17 mouse cellular contexts compared by ENCODE assay signal in the genomic region with DNA sequence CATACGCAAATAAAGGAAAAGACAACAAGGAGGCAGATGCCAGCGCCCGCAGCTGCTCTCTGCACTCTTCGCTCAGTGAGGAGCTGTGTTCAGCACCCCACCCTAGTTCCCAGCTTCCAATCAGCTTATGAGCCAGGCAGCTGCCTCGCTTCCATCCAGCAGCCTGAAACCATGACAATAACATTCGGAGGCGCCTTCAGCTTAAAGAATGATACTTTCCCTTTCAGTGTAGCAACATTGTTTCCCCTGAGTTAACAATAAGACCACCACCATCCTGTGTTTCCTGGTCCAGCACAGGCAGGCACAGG.
A peak's percentile ranks its signal among the peaks of the same experiment; 100 is the strongest.
DNase-seq lines count a peak whose midpoint lies in the region; ATAC-seq and TF ChIP-seq lines count a peak whose summit lies in the region.
"Had no signal": no experiment of that assay in that cellular context is flagged by ENCODE, and none has a peak within 500 bp of the region (broad histone marks: within the 10 kb centered on the region; RNA-seq: fewer than 3 reads in every experiment).

No protein-coding gene starts in this region.

- no peaks in the 10 kb centered on the region for H3K27me3 ChIP-seq in embryonic facial prominence, embryonic 14.5 days (replicated peaks; ENCODE audit: control insufficient read depth, insufficient read depth, low read length)
- no peaks in the 10 kb centered on the region for H3K27me3 ChIP-seq in embryonic facial prominence, embryonic 10.5 days (replicated peaks; ENCODE audit: low read depth, poor library complexity, severe bottlenecking)
- H3K27me3 ChIP-seq in hindbrain, embryonic 13.5 days = 0 out of 2 replicates have a peak, but pooled peaks cover 3% of the 10 kb centered on the region
- no peaks in the 10 kb centered on the region for H3K27me3 ChIP-seq in hindbrain, embryonic 10.5 days (ENCODE audit: insufficient read depth, poor library complexity, severe bottlenecking)
- no peaks in the 10 kb centered on the region for H3K27me3 ChIP-seq in midbrain, postnatal 0 days (ENCODE audit: insufficient read depth, low read length)
- H3K27me3 ChIP-seq in lung, postnatal 0 days (replicated peaks; ENCODE audit: insufficient read depth, low read length) = no peaks in the 10 kb centered on the region
- H3K27me3 ChIP-seq: CH12.LX; megakaryocyte, embryonic 14.5 days; neural tube, embryonic 12.5 days had no signal

- no peak overlapping the region for H3K9ac ChIP-seq in embryonic facial prominence, embryonic 14.5 days (ENCODE audit: low read depth, low read length)
- H3K9ac ChIP-seq in hindbrain, embryonic 13.5 days = no peak overlapping the region
- no peak overlapping the region for H3K9ac ChIP-seq in midbrain, postnatal 0 days (replicated peaks; ENCODE audit: low read length, poor library complexity, severe bottlenecking)
- H3K9ac ChIP-seq in lung, postnatal 0 days (replicated peaks; ENCODE audit: low read depth) = no peak overlapping the region
- H3K9ac ChIP-seq: embryonic facial prominence, embryonic 15.5 days; lung, embryonic 14.5 days; neural tube, embryonic 12.5 days had no signal

- no peak for TF ChIP-seq EP300 in lung, postnatal 0 days (IDR thresholded peaks at IDR 0.05)

- 45% methylated on average over 7 of the region's 7 CpGs for WGBS in embryonic facial prominence, embryonic 14.5 days
- WGBS in embryonic facial prominence, embryonic 10.5 days = 64% methylated on average over 7 of the region's 7 CpGs
- 38% methylated on average over 7 of the region's 7 CpGs for WGBS in hindbrain, embryonic 13.5 days
- 62% methylated on average over 7 of the region's 7 CpGs for WGBS in hindbrain, embryonic 10.5 days
- 27% methylated on average over 7 of the region's 7 CpGs for WGBS in midbrain, postnatal 0 days
- WGBS in lung, postnatal 0 days = 55% methylated on average over 7 of the region's 7 CpGs

- H3K36me3 ChIP-seq in embryonic facial prominence, embryonic 14.5 days (ENCODE audit: control insufficient read depth, insufficient read depth, low read length) = no peaks in the 10 kb centered on the region
- H3K36me3 ChIP-seq in embryonic facial prominence, embryonic 10.5 days (replicated peaks) = no peaks in the 10 kb centered on the region
- no peaks in the 10 kb centered on the region for H3K36me3 ChIP-seq in hindbrain, embryonic 13.5 days
- no peaks in the 10 kb centered on the region for H3K36me3 ChIP-seq in hindbrain, embryonic 10.5 days
- H3K36me3 ChIP-seq in midbrain, postnatal 0 days (ENCODE audit: insufficient read depth, low read length) = no peaks in the 10 kb centered on the region
- no peaks in the 10 kb centered on the region for H3K36me3 ChIP-seq in lung, postnatal 0 days (ENCODE audit: insufficient read depth, low read length)
- H3K36me3 ChIP-seq: embryonic facial prominence, embryonic 15.5 days; neural tube, embryonic 12.5 days had no signal

- no peaks in the 10 kb centered on the region for H3K9me3 ChIP-seq in embryonic facial prominence, embryonic 14.5 days (ENCODE audit: control insufficient read depth, low read length)
- H3K9me3 ChIP-seq in embryonic facial prominence, embryonic 10.5 days = no peaks in the 10 kb centered on the region
- no peaks in the 10 kb centered on the region for H3K9me3 ChIP-seq in hindbrain, embryonic 13.5 days
- H3K9me3 ChIP-seq in hindbrain, embryonic 10.5 days = no peaks in the 10 kb centered on the region
- no peaks in the 10 kb centered on the region for H3K9me3 ChIP-seq in midbrain, postnatal 0 days (ENCODE audit: low read length)
- no peaks in the 10 kb centered on the region for H3K9me3 ChIP-seq in lung, postnatal 0 days (ENCODE audit: low read length)
- H3K9me3 ChIP-seq: embryonic facial prominence, embryonic 15.5 days; neural tube, embryonic 12.5 days had no signal

- H3K4me3 ChIP-seq in embryonic facial prominence, embryonic 14.5 days (ENCODE audit: low read depth, low read length) = no peak overlapping the region
- no peak overlapping the region for H3K4me3 ChIP-seq in embryonic facial prominence, embryonic 10.5 days
- H3K4me3 ChIP-seq in hindbrain, embryonic 13.5 days = no peak overlapping the region
- H3K4me3 ChIP-seq in hindbrain, embryonic 10.5 days = no peak overlapping the region
- no peak overlapping the region for H3K4me3 ChIP-seq in midbrain, postnatal 0 days (ENCODE audit: low read depth, low read length)
- no peak overlapping the region for H3K4me3 ChIP-seq in lung, postnatal 0 days (ENCODE audit: low read depth, low read length)
- H3K4me3 ChIP-seq: embryonic facial prominence, embryonic 15.5 days; layer of hippocampus, adult 2 months; megakaryocyte, embryonic 14.5 days; neural tube, embryonic 12.5 days had no signal

- no peaks in the 10 kb centered on the region for H3K4me1 ChIP-seq in embryonic facial prominence, embryonic 14.5 days (ENCODE audit: control insufficient read depth, insufficient read depth, low read length)
- H3K4me1 ChIP-seq in embryonic facial prominence, embryonic 10.5 days = 0 out of 2 replicates have a peak, but pooled peaks cover 5% of the 10 kb centered on the region
- peaks cover 33% of the 10 kb centered on the region for H3K4me1 ChIP-seq in hindbrain, embryonic 13.5 days (replicated peaks)
- peaks cover 24% of the 10 kb centered on the region; the same call in 1 of the 2 replicates for H3K4me1 ChIP-seq in hindbrain, embryonic 10.5 days (replicated peaks)
- no peaks in the 10 kb centered on the region for H3K4me1 ChIP-seq in midbrain, postnatal 0 days (ENCODE audit: insufficient read depth, low read length)
- H3K4me1 ChIP-seq in lung, postnatal 0 days (ENCODE audit: insufficient read depth, low read depth, low read length) = no peaks in the 10 kb centered on the region
- H3K4me1 ChIP-seq: embryonic facial prominence, embryonic 15.5 days; megakaryocyte, embryonic 14.5 days had no signal

- DNase-seq in embryonic facial prominence, embryonic 14.5 days (ENCODE audit: low spot score) = peak; percentile 57
- DNase-seq in embryonic facial prominence, embryonic 10.5 days (ENCODE audit: low spot score) = no peak
- no peak for DNase-seq in hindbrain, embryonic 10.5 days (ENCODE audit: low spot score)
- peak; percentile 27 for DNase-seq in right cerebral cortex, adult 18-20 months
- no peak for DNase-seq in right cerebral cortex, postnatal 25 days
- DNase-seq in midbrain, postnatal 0 days (ENCODE audit: low spot score) = peak; percentile 76
- no peak for DNase-seq in lung, postnatal 0 days (ENCODE audit: low spot score)
- DNase-seq: cerebellum, adult 18-20 months; heart, adult 11 months; thymus, postnatal 25 days had no signal

- H3K4me2 ChIP-seq in embryonic facial prominence, embryonic 14.5 days (ENCODE audit: low read depth, low read length) = no peak overlapping the region
- no peak overlapping the region for H3K4me2 ChIP-seq in hindbrain, embryonic 13.5 days
- H3K4me2 ChIP-seq in midbrain, postnatal 0 days (ENCODE audit: low read depth, low read length, poor library complexity, severe bottlenecking) = no peak overlapping the region
- no peak overlapping the region for H3K4me2 ChIP-seq in lung, postnatal 0 days (replicated peaks; ENCODE audit: low read depth, low read length)
- H3K4me2 ChIP-seq: embryonic facial prominence, embryonic 15.5 days; lung, embryonic 14.5 days; neural tube, embryonic 12.5 days had no signal

- H3K27ac ChIP-seq in embryonic facial prominence, embryonic 14.5 days (replicated peaks; ENCODE audit: low read depth, low read length) = no peak overlapping the region
- H3K27ac ChIP-seq in embryonic facial prominence, embryonic 10.5 days (replicated peaks) = no peak overlapping the region
- peak overlapping the region; percentile 62 for H3K27ac ChIP-seq in hindbrain, embryonic 13.5 days
- no peak overlapping the region for H3K27ac ChIP-seq in hindbrain, embryonic 10.5 days
- peak overlapping the region; percentile 62 for H3K27ac ChIP-seq in midbrain, postnatal 0 days (ENCODE audit: low read depth, low read length)
- H3K27ac ChIP-seq in lung, postnatal 0 days (ENCODE audit: low read length) = no peak overlapping the region
- H3K27ac ChIP-seq: embryonic facial prominence, embryonic 15.5 days; layer of hippocampus, adult 2 months; neural tube, embryonic 12.5 days had no signal

- no peak for ATAC-seq in embryonic facial prominence, embryonic 14.5 days (ENCODE audit: low read depth)
- peak; percentile 59; the same call in 1 of the 2 replicates for ATAC-seq in hindbrain, embryonic 13.5 days (ENCODE audit: low FRiP score)
- ATAC-seq in midbrain, postnatal 0 days (ENCODE audit: low FRiP score) = no peak
- ATAC-seq in lung, postnatal 0 days = no peak

- no peak for TF ChIP-seq CTCF in midbrain, postnatal 0 days (IDR thresholded peaks at IDR 0.05)
- TF ChIP-seq CTCF in lung, postnatal 0 days (IDR thresholded peaks at IDR 0.05) = no peak

Comparison
In these comparisons a context has a peak if more than half of its experiments do, and no peak if none do; other contexts are left out.
1. DNase-seq: peak in embryonic facial prominence, embryonic 14.5 days (single experiment), right cerebral cortex, adult 18-20 months (single experiment) and midbrain, postnatal 0 days (single experiment); none in embryonic facial prominence, embryonic 10.5 days (single experiment), hindbrain, embryonic 10.5 days (single experiment), right cerebral cortex, postnatal 25 days (single experiment) and lung, postnatal 0 days (single experiment).
2. H3K27ac ChIP-seq: peak in hindbrain, embryonic 13.5 days (single experiment) and midbrain, postnatal 0 days (single experiment); none in embryonic facial prominence, embryonic 14.5 days (single experiment), embryonic facial prominence, embryonic 10.5 days (single experiment), hindbrain, embryonic 10.5 days (single experiment) and lung, postnatal 0 days (single experiment).